Mouse (Mus musculus): ENCODE measurements at regions not wholly inside any gene's neighbourhood (a gene's known extent, or its start where the extent isn't known, plus 50 kb on each side); places are given as distances from the start of the nearest gene placed in this dataset.

DNA sequence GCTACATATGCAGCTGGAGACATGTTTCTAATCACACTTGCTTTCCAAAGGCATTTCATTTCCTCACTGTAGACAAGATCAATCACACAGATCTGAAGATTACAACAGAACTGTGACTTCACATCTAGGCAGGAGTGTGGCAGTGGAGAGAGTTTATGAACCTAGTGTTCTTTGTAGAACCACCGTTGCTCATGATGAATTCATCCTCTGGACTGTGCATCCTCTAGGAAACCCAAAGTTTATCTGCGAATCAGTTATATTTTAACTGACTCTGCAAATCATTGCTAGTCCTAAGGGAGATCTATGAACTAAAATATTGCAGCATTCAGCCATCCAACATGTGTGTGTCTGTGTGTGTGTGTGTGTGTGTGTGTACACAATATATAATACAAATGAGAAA is 165.4 kb downstream of the Trib2 start:
- no peak for DNase-seq (ENCODE audit: extremely low spot score in 1 of 2, low spot score in 2 of 2)
- intact Hi-C loops (cut with DNase I) = no loop called here
- H3K27ac ChIP-seq = no peak overlapping the region
- no peak overlapping the region for H3K4me3 ChIP-seq
- no peak for TF ChIP-seq CTCF (IDR thresholded peaks at IDR 0.05)

DNA sequence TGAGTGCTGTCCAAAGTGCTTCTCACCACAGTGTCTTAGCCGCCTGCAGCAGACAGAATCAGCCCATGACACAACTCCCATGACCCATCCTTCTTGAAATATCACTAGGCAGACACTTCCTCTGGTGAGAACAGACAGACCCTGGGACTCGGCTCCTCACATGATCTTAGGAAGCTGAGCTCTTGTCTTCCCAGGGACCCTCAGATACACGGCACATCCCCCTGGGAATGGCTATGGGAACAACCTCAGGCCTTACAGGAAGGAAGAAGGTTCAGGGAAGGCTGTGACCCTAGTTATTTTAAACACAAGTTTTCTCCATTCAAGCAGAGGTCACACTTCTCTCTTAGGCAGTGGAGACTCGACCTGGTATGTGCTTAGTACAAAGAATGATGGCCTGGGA is 166.8 kb downstream of the Trib2 start:
- DNase-seq (ENCODE audit: extremely low spot score in 1 of 2, low spot score in 2 of 2) = no peak
- no peak overlapping the region for H3K4me3 ChIP-seq
- H3K27ac ChIP-seq = no peak overlapping the region
- no peak for TF ChIP-seq CTCF (IDR thresholded peaks at IDR 0.05)
- intact Hi-C loops (cut with DNase I) = no loop called here

DNA sequence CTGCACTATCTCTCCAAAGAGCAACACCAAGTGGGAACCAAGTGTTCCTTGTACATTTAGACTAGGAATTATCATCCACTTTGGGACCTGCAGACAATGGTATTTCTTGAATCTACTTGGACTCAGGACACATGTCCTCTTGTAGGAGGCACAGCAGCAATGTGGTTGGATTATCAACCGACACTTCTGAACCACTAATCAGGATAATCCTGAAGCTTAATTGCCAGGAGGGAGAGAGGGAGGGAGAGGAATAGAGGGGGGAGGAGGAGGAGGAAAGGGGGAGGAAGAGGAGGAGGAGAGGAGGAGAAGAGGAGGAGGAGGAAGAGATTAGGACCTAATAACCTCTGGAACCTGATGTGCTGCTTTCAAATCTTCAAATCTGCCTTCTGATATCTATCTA is 167.5 kb downstream of the Trib2 start:
- H3K4me3 ChIP-seq = no peak overlapping the region
- no peak overlapping the region for H3K27ac ChIP-seq
- DNase-seq (ENCODE audit: extremely low spot score in 1 of 2, low spot score in 2 of 2) = no peak
- intact Hi-C loops (cut with DNase I) = no loop called here
- TF ChIP-seq CTCF (IDR thresholded peaks at IDR 0.05) = no peak

DNA sequence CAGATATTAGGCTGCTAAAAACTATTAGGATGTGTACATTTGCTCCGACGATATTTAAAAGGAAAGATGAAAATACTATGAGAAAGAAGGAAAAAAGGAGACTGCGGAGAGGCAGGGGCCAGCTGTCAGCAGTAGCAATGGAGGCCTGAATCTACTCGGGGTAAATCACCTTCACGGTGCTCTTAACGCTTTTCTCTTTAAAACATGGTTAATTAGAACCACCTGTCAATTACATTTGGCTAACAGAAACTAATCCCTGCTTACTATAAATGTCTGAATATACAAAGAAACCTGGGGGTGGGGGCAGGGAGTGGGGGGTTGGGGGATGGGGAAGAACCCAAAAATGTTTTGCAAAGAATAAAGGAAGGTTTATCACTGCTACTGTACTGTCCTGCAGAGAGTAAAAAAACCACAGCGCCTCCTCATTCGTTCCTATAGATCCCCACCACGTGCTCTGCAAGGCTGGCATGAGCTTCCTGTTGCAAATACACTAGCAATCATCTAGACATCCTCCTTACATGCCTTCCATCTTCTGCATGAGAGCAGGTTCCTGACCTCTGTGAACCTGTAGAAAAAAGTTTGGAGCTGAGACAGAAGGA is 172.5 kb downstream of the Trib2 start:
- TF ChIP-seq CTCF (IDR thresholded peaks at IDR 0.05) = no peak
- H3K27ac ChIP-seq = no peak overlapping the region
- H3K4me3 ChIP-seq = no peak overlapping the region
- no peak for DNase-seq (ENCODE audit: extremely low spot score in 1 of 2, low spot score in 2 of 2)
- intact Hi-C loops (cut with DNase I) = no loop called here

DNA sequence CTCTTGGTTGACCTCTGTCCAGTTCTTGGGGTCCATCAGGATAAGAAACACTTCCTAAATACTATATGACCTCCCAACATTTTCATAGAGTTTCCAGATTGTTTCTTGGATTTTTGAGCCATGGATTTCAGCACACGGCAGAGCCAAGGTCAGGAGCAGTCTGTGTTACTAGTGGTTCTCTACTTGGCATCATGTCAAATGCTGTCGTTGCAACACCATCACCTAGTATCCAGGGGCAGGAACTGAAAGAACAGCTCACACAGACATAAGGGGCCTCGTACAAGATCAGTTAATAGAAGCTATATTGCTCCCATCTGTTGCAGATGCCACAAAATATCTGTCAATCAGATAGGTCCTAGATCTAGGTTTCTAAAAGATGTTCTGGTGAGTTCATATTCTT is 173.1 kb downstream of the Trib2 start:
- Histone ChIP-seq H3K27ac (no peak overlapping the region), H3K4me3 (no peak overlapping the region)
- intact Hi-C loops (cut with DNase I) = no loop called here
- no peak for TF ChIP-seq CTCF (IDR thresholded peaks at IDR 0.05)
- no peak for DNase-seq (ENCODE audit: extremely low spot score in 1 of 2, low spot score in 2 of 2)

DNA sequence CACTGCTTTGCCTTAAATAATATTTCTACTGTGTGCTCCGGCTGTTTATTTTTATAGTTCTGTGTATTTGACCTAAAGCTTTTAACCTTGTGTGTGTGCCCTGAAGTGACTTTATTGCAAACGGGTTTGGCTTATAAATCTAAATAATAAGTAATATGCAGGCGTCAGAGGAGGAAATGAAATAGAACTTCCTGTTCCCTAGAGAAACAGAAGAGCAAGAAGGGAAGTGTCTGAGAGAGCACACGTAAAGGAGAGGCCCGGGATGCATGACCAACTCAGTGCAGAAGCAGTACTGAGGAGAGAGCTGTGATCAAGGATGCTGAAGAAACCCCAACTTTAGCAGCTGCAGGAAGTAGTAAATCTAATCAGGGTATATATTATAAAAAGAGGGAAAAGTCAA is 176.4 kb downstream of the Trib2 start:
- no peak for DNase-seq (ENCODE audit: extremely low spot score in 1 of 2, low spot score in 2 of 2)
- no peak overlapping the region for H3K27ac ChIP-seq
- intact Hi-C loops (cut with DNase I) = no loop called here
- no peak for TF ChIP-seq CTCF (IDR thresholded peaks at IDR 0.05)
- H3K4me3 ChIP-seq = no peak overlapping the region

DNA sequence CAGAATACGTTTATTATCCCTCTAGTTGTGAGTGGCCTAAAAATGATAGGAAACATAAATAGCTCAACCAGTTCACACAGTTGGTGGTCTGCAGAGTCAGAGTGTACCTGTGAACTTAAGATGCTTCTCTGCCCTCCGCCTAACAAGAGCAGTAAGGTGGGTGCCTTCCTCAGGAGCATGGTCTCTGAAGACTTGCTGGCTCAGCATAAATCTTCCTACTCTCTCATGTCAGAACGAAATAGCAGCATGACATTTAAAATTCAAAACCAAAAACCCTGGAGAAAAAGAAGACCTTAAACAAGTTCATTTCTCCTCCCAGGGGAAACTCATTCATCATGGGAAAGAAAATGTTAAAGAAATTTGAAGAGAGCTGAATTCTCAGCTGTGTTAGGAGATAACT is 186.8 kb downstream of the Trib2 start:
- no peak for DNase-seq (ENCODE audit: extremely low spot score in 1 of 2, low spot score in 2 of 2)
- Histone ChIP-seq H3K4me3 (no peak overlapping the region), H3K27ac (no peak overlapping the region)
- no peak for TF ChIP-seq CTCF (IDR thresholded peaks at IDR 0.05)
- intact Hi-C loops (cut with DNase I) = no loop called here

DNA sequence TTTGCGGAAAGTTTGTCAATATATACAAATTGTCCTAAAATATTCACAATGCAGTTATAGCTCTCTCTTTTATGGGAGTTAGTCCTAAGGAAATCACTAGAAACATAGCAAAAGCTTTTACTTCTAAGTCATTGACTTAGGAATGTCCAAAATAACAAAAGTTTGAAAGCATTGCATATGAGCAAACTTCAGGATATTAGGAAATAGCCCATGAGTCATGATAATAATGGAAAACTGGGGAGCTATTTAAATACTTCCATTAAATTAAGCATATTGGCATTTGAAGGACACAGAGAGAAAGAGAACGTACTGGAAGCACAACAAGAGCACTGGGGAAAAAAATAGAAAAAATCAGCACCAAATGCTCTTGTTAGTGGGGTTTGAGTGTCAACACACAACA is 197.2 kb downstream of the Trib2 start:
- Histone ChIP-seq H3K4me3 (no peak overlapping the region), H3K27ac (no peak overlapping the region)
- DNase-seq (ENCODE audit: extremely low spot score in 1 of 2, low spot score in 2 of 2) = no peak
- no peak for TF ChIP-seq CTCF (IDR thresholded peaks at IDR 0.05)
- intact Hi-C loops (cut with DNase I) = no loop called here

DNA sequence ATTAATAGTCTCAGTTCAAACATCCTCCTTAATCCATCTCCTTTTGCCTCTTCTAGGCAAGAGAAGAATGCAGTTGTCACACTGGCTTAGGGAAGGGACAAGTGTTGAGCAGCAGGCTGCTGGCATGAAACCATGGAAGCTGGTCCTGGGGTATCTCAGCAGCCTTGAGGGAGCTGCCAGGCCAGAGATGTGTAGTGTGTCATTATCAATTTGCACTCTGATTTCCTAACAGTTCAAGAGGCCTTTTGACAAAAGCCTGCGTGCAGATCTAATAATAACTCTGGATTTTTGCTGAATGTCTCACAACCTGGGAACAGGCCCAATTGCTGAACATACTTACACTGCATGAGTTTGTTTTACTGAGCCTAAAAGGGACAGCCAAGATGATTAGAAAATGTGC is 199.4 kb downstream of the Trib2 start:
- no peak for TF ChIP-seq CTCF (IDR thresholded peaks at IDR 0.05)
- Histone ChIP-seq H3K27ac (no peak overlapping the region), H3K4me3 (no peak overlapping the region)
- no peak for DNase-seq (ENCODE audit: extremely low spot score in 1 of 2, low spot score in 2 of 2)
- intact Hi-C loops (cut with DNase I) = no loop called here

DNA sequence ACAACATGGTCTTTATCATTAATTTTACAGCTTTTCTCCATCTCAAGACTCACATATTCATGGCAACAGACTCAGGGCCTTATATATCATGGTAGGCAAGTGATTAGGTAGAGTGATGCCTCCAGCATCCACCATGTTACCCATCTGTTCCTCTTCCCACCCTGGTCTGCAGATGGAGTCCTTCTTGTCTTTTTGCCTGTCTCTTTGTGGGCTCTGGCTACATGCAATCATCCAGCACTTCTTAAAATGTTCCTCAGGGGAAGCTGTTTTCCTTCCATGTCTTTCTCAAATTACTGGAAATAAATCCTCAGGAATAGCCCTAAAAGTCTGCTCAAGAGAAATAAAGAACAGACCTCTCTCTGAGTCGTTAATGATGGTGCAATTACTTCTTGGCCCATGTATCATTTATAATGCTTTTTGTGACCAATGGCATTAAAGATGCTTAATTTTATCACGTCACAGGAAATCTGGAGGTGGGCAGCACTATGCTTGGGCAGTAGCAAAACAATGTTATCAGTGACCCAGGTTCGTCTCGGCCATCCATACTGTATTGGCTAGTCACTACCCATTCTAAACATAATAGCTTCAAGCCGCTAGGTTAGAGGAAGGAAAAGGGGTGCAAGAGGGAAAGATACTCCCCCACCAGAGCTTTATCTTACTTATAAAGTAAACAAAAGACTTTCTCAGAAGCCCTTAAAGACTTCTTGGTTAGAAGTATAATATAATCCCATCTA is 204.7 kb downstream of the Trib2 start:
- Histone ChIP-seq H3K4me3 (no peak overlapping the region), H3K27ac (no peak overlapping the region)
- intact Hi-C loops (cut with DNase I) = no loop called here
- no peak for TF ChIP-seq CTCF (IDR thresholded peaks at IDR 0.05)
- DNase-seq (ENCODE audit: extremely low spot score in 1 of 2, low spot score in 2 of 2) = no peak

DNA sequence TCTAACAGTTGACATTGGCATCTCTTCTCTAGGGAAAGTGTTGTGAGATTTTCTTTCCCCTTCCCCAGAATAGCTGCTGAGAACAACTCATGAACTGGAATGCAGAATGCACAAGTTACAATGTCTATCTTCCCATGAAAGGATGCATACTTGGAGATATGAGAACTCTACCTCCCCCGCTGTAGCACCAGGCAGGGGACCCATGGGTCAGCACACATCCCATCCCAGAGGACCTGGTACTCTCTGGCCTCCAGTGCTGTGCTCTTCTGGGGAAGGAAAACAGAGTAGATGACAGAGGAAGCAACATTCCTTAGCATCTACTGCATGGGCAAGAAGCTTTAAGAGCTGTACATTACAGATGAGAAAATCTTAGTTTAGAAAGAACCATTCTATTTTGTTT is 209.6 kb downstream of the Trib2 start:
- TF ChIP-seq CTCF (IDR thresholded peaks at IDR 0.05) = no peak
- no peak overlapping the region for H3K4me3 ChIP-seq
- H3K27ac ChIP-seq = no peak overlapping the region; the same call in 1 of the 2 replicates
- intact Hi-C loops (cut with DNase I) = loop anchor here (2.0 kb wide), 3 partner anchors 154 to 926 kb away; no protein-coding TSS in a partner anchor
- no peak for DNase-seq (ENCODE audit: extremely low spot score in 1 of 2, low spot score in 2 of 2)

DNA sequence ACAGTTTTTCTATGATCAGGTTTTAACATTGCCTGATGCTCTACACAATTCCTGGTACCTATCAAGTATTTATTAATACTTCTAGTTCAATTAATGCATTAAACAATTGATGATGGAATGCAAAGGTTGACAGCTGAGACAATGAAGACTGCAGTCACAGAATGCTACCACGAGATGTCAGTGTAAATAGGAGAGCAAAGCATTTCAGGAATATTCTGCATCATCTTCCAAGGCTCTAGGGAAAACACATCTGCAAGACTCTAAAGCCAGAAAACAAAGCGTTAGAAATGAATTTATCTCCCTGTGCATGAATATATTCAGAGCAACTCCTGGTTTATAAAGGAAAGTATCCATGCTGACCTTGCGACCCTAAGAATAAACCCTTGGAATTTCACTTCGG is 210.6 kb downstream of the Trib2 start:
- no peak overlapping the region for H3K4me3 ChIP-seq
- intact Hi-C loops (cut with DNase I) = loop anchor here (1.0 to 2.0 kb wide), 5 partner anchors 78 to 927 kb away; no protein-coding TSS in a partner anchor
- TF ChIP-seq CTCF (IDR thresholded peaks at IDR 0.05) = peak; percentile 90
- H3K27ac ChIP-seq = no peak overlapping the region
- DNase-seq (ENCODE audit: extremely low spot score in 1 of 2, low spot score in 2 of 2) = no peak

DNA sequence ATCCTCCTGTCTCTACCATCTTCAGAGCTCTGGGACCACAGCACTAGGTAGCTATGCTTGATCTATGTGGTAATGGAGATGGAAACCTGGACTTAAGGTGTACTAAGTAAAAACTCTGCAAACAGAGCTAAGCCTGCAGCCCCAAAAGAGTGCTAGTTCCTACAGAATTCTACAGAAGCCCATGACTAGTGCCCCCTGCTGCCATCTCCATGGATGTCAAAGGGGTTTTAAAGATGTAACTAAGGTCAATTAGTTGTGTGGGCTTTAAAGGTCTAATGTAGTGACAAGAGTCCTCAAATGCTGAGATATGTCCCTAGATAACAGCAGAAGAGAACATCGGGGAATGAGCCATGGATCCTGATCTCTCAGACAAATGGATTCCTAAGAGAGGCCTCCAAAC is 212.1 kb downstream of the Trib2 start:
- H3K27ac ChIP-seq = no peak overlapping the region
- intact Hi-C loops (cut with DNase I) = loop anchor here (5.0 kb wide), 1 partner anchor 67 kb away; no protein-coding TSS in a partner anchor
- no peak overlapping the region for H3K4me3 ChIP-seq
- TF ChIP-seq CTCF (IDR thresholded peaks at IDR 0.05) = no peak; the same call in none of the 2 replicates
- no peak for DNase-seq (ENCODE audit: extremely low spot score in 1 of 2, low spot score in 2 of 2)
